Comparison of ENCODE assay signal across 14 mouse cellular contexts in genomic region chr9:49175586-49176286, GRCm38 (mm10).
"Had no signal": no experiment of that assay in that cellular context is flagged by ENCODE, and none has a peak within 500 bp of the region (broad histone marks: within the 10 kb centered on the region; RNA-seq: fewer than 3 reads in every experiment).

No protein-coding gene starts in this region.

- DNase-seq: gastrocnemius, adult 2 months; gastrocnemius, postnatal 10 days; gastrocnemius, postnatal 36 days; heart, adult 11 months; heart, adult 2 months; heart, postnatal 10 days; heart, postnatal 4 days; kidney, adult 18-20 months; kidney, adult 8-10 months; kidney, postnatal 10 days; kidney, postnatal 25 days; kidney, postnatal 4 days; liver; liver, embryonic 13.5 days had no signal
